Mouse (Mus musculus) midbrain, embryonic 16.5 days (tissue): ENCODE measurements around the gene Tox2. TPM values are rescaled to one million over a fixed set of nuclear protein-coding genes. Genes with fewer than 3 reads are reported as not detected.

ENCODE experiments used
- ATAC-seq: fragments of 200-750 bp; cut with Nextera tagmentation; 2 replicates; pipeline ENCODE4 v1.8.0; 2017; ENCODE audit warnings: moderate TSS enrichment
- H3K27ac ChIP-seq: fragments of 300-500 bp; sonication (generic); 2 replicates; pipeline ENCODE4 v1.5.1; 2014; ENCODE audit warnings: mild to moderate bottlenecking, low read length, mixed read lengths
- H3K27me3 ChIP-seq: fragments of 300-500 bp; sonication (generic); 2 replicates; pipeline ENCODE4 v1.6.1; 2014; ENCODE audit warnings: low read depth, low read length, mixed read lengths; ENCODE audit not compliant: control insufficient read depth, insufficient read depth
- H3K36me3 ChIP-seq: fragments of 300-500 bp; sonication (generic); 2 replicates; pipeline ENCODE4 v1.6.1; 2014; ENCODE audit warnings: mild to moderate bottlenecking, low read length, moderate library complexity, mixed read lengths; ENCODE audit not compliant: control insufficient read depth, insufficient read depth
- H3K4me1 ChIP-seq: fragments of 300-500 bp; sonication (generic); 2 replicates; pipeline ENCODE4 v1.6.1; 2014; ENCODE audit warnings: mild to moderate bottlenecking, low read length, mixed read lengths; ENCODE audit not compliant: control insufficient read depth, insufficient read depth
- H3K4me2 ChIP-seq: fragments of 300-500 bp; sonication (generic); 2 replicates; pipeline ENCODE4 v1.6.1; 2014; ENCODE audit warnings: mild to moderate bottlenecking, low read length, mixed read lengths
- H3K4me3 ChIP-seq: fragments of 300-500 bp; sonication (generic); 2 replicates; pipeline ENCODE4 v1.5.1; 2014; ENCODE audit warnings: low read depth, mild to moderate bottlenecking, low read length, moderate library complexity, mixed read lengths
- H3K9ac ChIP-seq: fragments of 300-500 bp; sonication (generic); 2 replicates; pipeline ENCODE4 v1.6.1; 2014; ENCODE audit warnings: low read depth, low read length, mixed read lengths
- H3K9me3 ChIP-seq: fragments of 300-500 bp; sonication (generic); replicated peaks from 2 replicates; pipeline ENCODE4 v1.6.1; 2014; ENCODE audit warnings: mild to moderate bottlenecking, low read length, mixed read lengths; ENCODE audit not compliant: control insufficient read depth, poor library complexity, severe bottlenecking
- whole genome bisulfite sequencing: fragments of 180-500 bp; shearing (Covaris S2); extraction: QIAGEN DNeasy Blood & Tissue Kit; methylation state at CpG from one replicate; pipeline ENCODE4 v1.1.7; 2014; 5-methylcytosine and 5-hydroxymethylcytosine counted together
- polyA plus RNA-seq: library from polyadenylated mRNA; unstranded; fragments of >200 nt; fragmentation: Nextera tagmentation; extraction: Ambion mirVana; gene quantifications from 2 replicates; pipeline ENCODE4 v1.2.1, GENCODE M21; 2015

The Tox2 gene
- polyA plus RNA-seq, 1 experiment from 2014 or later = 54.5 TPM

GRCm38 (mm10) chr2:163256765-163257164 is 53.8 kb downstream of the Tox2 start:
- Histone ChIP-seq H3K4me3 (no peak overlapping the region), H3K27ac (no peak overlapping the region), H3K4me1 (peaks cover 15% of the 10 kb centered on the region), H3K9me3 (no peaks in the 10 kb centered on the region), H3K36me3 (no peaks in the 10 kb centered on the region), H3K27me3 (no peaks in the 10 kb centered on the region), H3K4me2 (no peak overlapping the region), H3K9ac (no peak overlapping the region)
- no peak for ATAC-seq
- 70% methylated on average over 1 of the region's 1 CpGs for WGBS

GRCm38 (mm10) chr2:163261362-163262054 is 58.6 kb downstream of the Tox2 start:
- H3K4me1 ChIP-seq = 0 out of 2 replicates have a peak, but pooled peaks cover 2% of the 10 kb centered on the region
- H3K9ac ChIP-seq = peak overlapping the region; percentile 34; the same call in 1 of the 2 replicates
- no peaks in the 10 kb centered on the region for H3K36me3 ChIP-seq
- 52% methylated on average over 6 of the region's 6 CpGs for WGBS
- no peaks in the 10 kb centered on the region for H3K9me3 ChIP-seq
- H3K4me2 ChIP-seq = no peak overlapping the region
- H3K27ac ChIP-seq = peak overlapping the region; percentile 19; the same call in 1 of the 2 replicates
- no peaks in the 10 kb centered on the region for H3K27me3 ChIP-seq
- ATAC-seq = no peak
- H3K4me3 ChIP-seq = no peak overlapping the region

GRCm38 (mm10) chr2:163262055-163262420 is 59.1 kb downstream of the Tox2 start:
- Histone ChIP-seq H3K27me3 (no peaks in the 10 kb centered on the region), H3K4me3 (no peak overlapping the region), H3K9ac (no peak overlapping the region), H3K36me3 (no peaks in the 10 kb centered on the region), H3K4me2 (no peak overlapping the region), H3K9me3 (no peaks in the 10 kb centered on the region), H3K27ac (peak overlapping the region; percentile 64; the same call in 1 of the 2 replicates), H3K4me1 (0 out of 2 replicates have a peak, but pooled peaks cover 2% of the 10 kb centered on the region)
- 86% methylated on average over 4 of the region's 4 CpGs for WGBS
- ATAC-seq = no peak

GRCm38 (mm10) chr2:163267097-163267496 is 64.2 kb downstream of the Tox2 start:
- H3K27ac ChIP-seq = no peak overlapping the region
- H3K4me2 ChIP-seq = no peak overlapping the region
- no peaks in the 10 kb centered on the region for H3K9me3 ChIP-seq
- no peak overlapping the region for H3K4me3 ChIP-seq
- H3K36me3 ChIP-seq = no peaks in the 10 kb centered on the region
- no peak for ATAC-seq
- H3K9ac ChIP-seq = no peak overlapping the region
- peaks cover 5% of the 10 kb centered on the region for H3K4me1 ChIP-seq
- H3K27me3 ChIP-seq = no peaks in the 10 kb centered on the region

- 53% methylated on average over 8 of the region's 8 CpGs for WGBS
- Histone ChIP-seq H3K4me3 (no peak overlapping the region), H3K9ac (no peak overlapping the region), H3K4me1 (peaks cover 5% of the 10 kb centered on the region), H3K4me2 (no peak overlapping the region), H3K36me3 (no peaks in the 10 kb centered on the region), H3K9me3 (no peaks in the 10 kb centered on the region), H3K27me3 (no peaks in the 10 kb centered on the region), H3K27ac (no peak overlapping the region)
- no peak for ATAC-seq
Measured at GRCm38 (mm10) chr2:163271581-163272492, 68.9 kb downstream of the Tox2 start.

GRCm38 (mm10) chr2:163273815-163274214 is 70.9 kb downstream of the Tox2 start:
- H3K36me3 ChIP-seq = no peaks in the 10 kb centered on the region

GRCm38 (mm10) chr2:163275986-163276385 is 73.1 kb downstream of the Tox2 start:
- Histone ChIP-seq H3K4me3 (no peak overlapping the region), H3K27me3 (no peaks in the 10 kb centered on the region), H3K27ac (no peak overlapping the region), H3K4me1 (peaks cover 21% of the 10 kb centered on the region), H3K9me3 (no peaks in the 10 kb centered on the region), H3K9ac (no peak overlapping the region), H3K36me3 (no peaks in the 10 kb centered on the region), H3K4me2 (no peak overlapping the region)
- WGBS = 93% methylated on average over 14 of the region's 14 CpGs
- ATAC-seq = no peak

More at GRCm38 (mm10) chr2:163273815-163274214, 70.9 kb downstream of the Tox2 start:
- Histone ChIP-seq H3K27me3 (no peaks in the 10 kb centered on the region), H3K4me3 (no peak overlapping the region), H3K27ac (no peak overlapping the region), H3K4me2 (no peak overlapping the region), H3K4me1 (peaks cover 15% of the 10 kb centered on the region), H3K9ac (no peak overlapping the region), H3K9me3 (no peaks in the 10 kb centered on the region)
- no peak for ATAC-seq
- WGBS = 84% methylated on average over 8 of the region's 8 CpGs

- H3K27me3 ChIP-seq = no peaks in the 10 kb centered on the region
- WGBS = 25% methylated on average over 9 of the region's 9 CpGs
- H3K36me3 ChIP-seq = no peaks in the 10 kb centered on the region
- H3K4me3 ChIP-seq = no peak overlapping the region
- H3K9ac ChIP-seq = no peak overlapping the region
- H3K4me2 ChIP-seq = no peak overlapping the region
- H3K27ac ChIP-seq = 0 out of 2 replicates have a peak overlapping the region, but pooled peaks have one; percentile 40
- H3K4me1 ChIP-seq = peaks cover 16% of the 10 kb centered on the region
- no peaks in the 10 kb centered on the region for H3K9me3 ChIP-seq
- ATAC-seq = no peak
Measured at GRCm38 (mm10) chr2:163277979-163278378, 75.1 kb downstream of the Tox2 start.
